Mouse (Mus musculus): ENCODE measurements at regions not wholly inside any gene's neighbourhood (a gene's known extent, or its start where the extent isn't known, plus 50 kb on each side); places are given as distances from the start of the nearest gene placed in this dataset.

- DNase-seq (ENCODE audit: low spot score), result peak; percentile 7
Observed at GRCm38 (mm10) chrX:12467528-12468179, 119.9 kb upstream of the Atp6ap2 start.

GRCm38 (mm10) chrX:12472296-12472695, 115.3 kb upstream of the Atp6ap2 start:
- DNase-seq (ENCODE audit: low spot score), result no peak

GRCm38 (mm10) chrX:12479207-12479606, 108.4 kb upstream of the Atp6ap2 start:
- DNase-seq (ENCODE audit: low spot score), result no peak

GRCm38 (mm10) chrX:12490957-12491356, 96.6 kb upstream of the Atp6ap2 start:
- no peak for DNase-seq (ENCODE audit: low spot score)

- DNase-seq (ENCODE audit: low spot score), result peak; percentile 51
Observed at GRCm38 (mm10) chrX:12493216-12493615, 94.4 kb upstream of the Atp6ap2 start.

- no peak for DNase-seq (ENCODE audit: low spot score)
Observed at GRCm38 (mm10) chrX:12493916-12494315, 93.7 kb upstream of the Atp6ap2 start.

GRCm38 (mm10) chrX:12494535-12494934, 93.1 kb upstream of the Atp6ap2 start:
- DNase-seq (ENCODE audit: low spot score), result no peak

- DNase-seq (ENCODE audit: low spot score), result no peak
Observed at GRCm38 (mm10) chrX:12500601-12501000, 87.0 kb upstream of the Atp6ap2 start.

GRCm38 (mm10) chrX:12502364-12502763, 85.2 kb upstream of the Atp6ap2 start:
- no peak for DNase-seq (ENCODE audit: low spot score)

- DNase-seq (ENCODE audit: low spot score), result no peak
Observed at GRCm38 (mm10) chrX:12503581-12503980, 84.0 kb upstream of the Atp6ap2 start.

GRCm38 (mm10) chrX:12511119-12511518, 76.5 kb upstream of the Atp6ap2 start:
- DNase-seq (ENCODE audit: low spot score), result no peak

- no peak for DNase-seq (ENCODE audit: low spot score)
Observed at GRCm38 (mm10) chrX:12525044-12525443, 62.6 kb upstream of the Atp6ap2 start.

- DNase-seq (ENCODE audit: low spot score), result no peak
Observed at GRCm38 (mm10) chrX:12530406-12531311, 56.9 kb upstream of the Atp6ap2 start.

All from ovary, adult 18-20 months (tissue).